8 mouse cellular contexts compared by ENCODE assay signal in genomic region chr3:146736186-146736585, GRCm38 (mm10). TPM values are rescaled to one million over a fixed set of nuclear protein-coding genes. Genes with fewer than 3 reads are reported as not detected.
DNase-seq lines count a peak whose midpoint lies in the region; ATAC-seq and TF ChIP-seq lines count a peak whose summit lies in the region.
"Not testable (repeated sequence)": the region's sequence is repeated elsewhere in the genome, so short reads cannot be mapped to it uniquely, and the experiment has no call there.
"Had no signal": no experiment of that assay in that cellular context is flagged by ENCODE, and none has a peak within 500 bp of the region (broad histone marks: within the 10 kb centered on the region; RNA-seq: fewer than 3 reads in every experiment).

No protein-coding gene starts in this region.

- H3K27ac ChIP-seq in heart, embryonic 12.5 days (ENCODE audit: poor library complexity, severe bottlenecking); liver, embryonic 14.5 days: not testable (repeated sequence)

- peak; percentile 75 for DNase-seq in heart, adult 11 months
- not testable (repeated sequence) for DNase-seq in liver, embryonic 14.5 days (ENCODE audit: low read depth in 3 of 3, low spot score in 3 of 3)

- WGBS in heart, embryonic 12.5 days: 80% methylated on average over 6 of the region's 6 CpGs
- WGBS in liver, embryonic 14.5 days (ENCODE audit: insufficient replicate concordance): 57% methylated on average over 6 of the region's 6 CpGs

- not testable (repeated sequence) for H3K79me2 ChIP-seq in C2C12 (ENCODE audit: control insufficient read depth, insufficient read depth); myocyte (ENCODE audit: control insufficient read depth, insufficient read depth)

- ATAC-seq in heart, embryonic 12.5 days (ENCODE audit: insufficient number of reproducible peaks, low FRiP score): not testable (repeated sequence)
- ATAC-seq in liver, embryonic 14.5 days (ENCODE audit: insufficient read depth): peak; percentile 14; the same call in 1 of the 2 replicates

- H3K27me3 ChIP-seq in C2C12 (ENCODE audit: control insufficient read depth, insufficient read depth, insufficient read length); heart, embryonic 12.5 days (replicated peaks); liver, embryonic 14.5 days (ENCODE audit: control insufficient read depth, insufficient read depth, low read length); myocyte (ENCODE audit: control insufficient read depth, insufficient read depth, insufficient read length): not testable (repeated sequence)

- TF ChIP-seq CTCF in C2C12 (IDR thresholded peaks at IDR 0.05; ENCODE audit: control insufficient read depth, insufficient read depth, insufficient read length); liver, embryonic 14.5 days (IDR thresholded peaks at IDR 0.05; ENCODE audit: low read depth): not testable (repeated sequence)

- H3K79me3 ChIP-seq in C2C12 (ENCODE audit: low read depth): not testable (repeated sequence)

- peaks cover 33% of the 10 kb centered on the region for H3K4me1 ChIP-seq in heart, embryonic 12.5 days (replicated peaks)
- H3K4me1 ChIP-seq in liver, embryonic 14.5 days (replicated peaks; ENCODE audit: control insufficient read depth in 2 of 2, insufficient read depth in 2 of 2, low read length in 1 of 2): peaks cover 0 to 19% of the 10 kb centered on the region in 2 experiments; a peak in 3 of 4 replicates

- not testable (repeated sequence) for H3K4me3 ChIP-seq in C2C12 (ENCODE audit: insufficient read depth, poor library complexity, severe bottlenecking); heart, embryonic 12.5 days; liver, embryonic 14.5 days (ENCODE audit: insufficient read depth in 1 of 2, low read depth in 2 of 2, low read length in 2 of 2); myocyte

- not testable (repeated sequence) for H3K36me3 ChIP-seq in C2C12 (ENCODE audit: control insufficient read depth, insufficient read depth); liver, embryonic 14.5 days (replicated peaks; ENCODE audit: control insufficient read depth, insufficient read depth, low read depth)
- H3K36me3 ChIP-seq in heart, embryonic 12.5 days: peaks cover 44% of the 10 kb centered on the region
- peaks cover 14% of the 10 kb centered on the region for H3K36me3 ChIP-seq in myocyte (ENCODE audit: control insufficient read depth, insufficient read depth)

- H3K9ac ChIP-seq in heart, embryonic 12.5 days: 0 out of 2 replicates have a peak overlapping the region, but pooled peaks have one; percentile 36
- H3K9ac ChIP-seq in liver, embryonic 14.5 days (replicated peaks): not testable (repeated sequence)

- not testable (repeated sequence) for H3K9me3 ChIP-seq in heart, embryonic 12.5 days (replicated peaks); liver, embryonic 14.5 days (ENCODE audit: control insufficient read depth, low read length)

- TF ChIP-seq POLR2A in myocyte (IDR thresholded peaks at IDR 0.05; ENCODE audit: insufficient read length, low read depth): not testable (repeated sequence)

- not testable (repeated sequence) for H3ac ChIP-seq in C2C12 (ENCODE audit: control insufficient read depth, insufficient read length, low read depth); myocyte (ENCODE audit: control insufficient read depth, insufficient read length)

- H3K4me2 ChIP-seq in heart, embryonic 12.5 days; liver, embryonic 14.5 days (ENCODE audit: low read depth); myocyte (ENCODE audit: low read depth): not testable (repeated sequence)

- not testable (repeated sequence) for TF ChIP-seq EP300 in liver, embryonic 14.5 days (IDR thresholded peaks at IDR 0.05; ENCODE audit: low read depth)

TF ChIP-seq in C2C12, 6 proteins besides CTCF, POLR2A, EP300 and RAD21:
- peak; percentile 54 for TF ChIP-seq MYOD1 (IDR thresholded peaks at IDR 0.05; ENCODE audit: control insufficient read depth, insufficient read length, low read depth)

TF ChIP-seq in myocyte, 11 proteins besides CTCF, POLR2A, EP300 and RAD21:
- peak in 2 of 3 experiments; percentile 77 to 78 for TF ChIP-seq MYOD1 (IDR thresholded peaks at IDR 0.05; ENCODE audit: control insufficient read depth in 1 of 3, insufficient read length in 2 of 3, low read depth in 2 of 3)
- peak in 2 of 3 experiments; percentile 68 to 83 for TF ChIP-seq MYOG (IDR thresholded peaks at IDR 0.05; ENCODE audit: control insufficient read depth in 1 of 3, insufficient read depth in 1 of 3, insufficient read length in 2 of 3, low read depth in 2 of 3)
- TF ChIP-seq TCF3 (IDR thresholded peaks at IDR 0.05; ENCODE audit: insufficient read length, low read depth): peak; percentile 68

RNA-seq across cellular contexts. Expression of gene Samd13, which starts 50.8 kb away (rescaled TPM):
- polyA plus RNA-seq in C2C12 (2012; fragmentation: generic; extraction: Trizol) (0.06 TPM), myocyte (2012; fragmentation: generic; extraction: Trizol) (not detected)
- polyA plus RNA-seq in heart, embryonic 12.5 days (2016; fragmentation: Nextera tagmentation; extraction: Ambion mirVana): 2.0 and 2.1 TPM in 2 replicates
- 0.06 and 0.27 TPM in 2 replicates for polyA plus RNA-seq in liver, embryonic 14.5 days (2012; rRNA removed)
- polyA plus RNA-seq in liver, embryonic 14.5 days (2014; fragmentation: Nextera tagmentation; extraction: Ambion mirVana): 0.15 TPM in 1 of 2 replicates, not detected in the other
- polyA plus RNA-seq: adrenal gland, adult 2 months; brain, embryonic 14.5 days; erythroblast, embryonic 14.5 days had no signal
